Mouse (Mus musculus) CD4-positive, CD25-positive, alpha-beta regulatory T cell, adult 4 months (primary cell): ENCODE data around the gene Galnt4. TPM values are rescaled to one million over a fixed set of nuclear protein-coding genes. Genes with fewer than 3 reads are reported as not detected.

Source experiments
- ATAC-seq: one replicate; pipeline ENCODE4 v1.8.0; 2017
- polyA plus RNA-seq, 2 experiments: library from polyadenylated mRNA; unstranded; fragments of 100-300 nt; shearing (Covaris generic); gene quantifications; one replicate each; pipeline ENCODE4 v1.2.1; 2017

Galnt4 gene
- polyA plus RNA-seq = 1 to 10 TPM; 2.8 to 3.3 TPM

DNA sequence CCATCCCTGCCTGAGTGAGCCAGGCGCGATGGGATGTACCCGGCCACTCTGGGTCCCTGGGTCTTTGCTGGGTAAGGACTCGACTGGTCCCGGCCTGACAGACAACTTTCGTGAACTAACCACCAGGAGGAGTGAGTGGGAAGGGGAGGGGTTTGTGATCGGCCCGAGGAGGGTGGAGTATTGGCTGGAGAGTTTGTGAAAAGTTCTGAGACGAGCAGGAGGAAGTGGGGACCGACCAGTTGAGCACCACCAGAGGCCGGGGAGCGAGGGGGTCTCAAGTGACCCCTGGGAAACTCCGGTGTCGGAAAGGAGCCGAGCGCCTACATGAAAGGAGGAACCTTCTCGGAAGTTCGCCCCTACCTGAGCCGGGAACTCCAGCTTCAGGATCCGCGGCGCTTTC lies at the start of gene Galnt4:
Gene Galnt4, plus strand, starts transcription at position 196 of the 400 bp plus-strand sequence.
- ATAC-seq = peak; percentile 79

DNA sequence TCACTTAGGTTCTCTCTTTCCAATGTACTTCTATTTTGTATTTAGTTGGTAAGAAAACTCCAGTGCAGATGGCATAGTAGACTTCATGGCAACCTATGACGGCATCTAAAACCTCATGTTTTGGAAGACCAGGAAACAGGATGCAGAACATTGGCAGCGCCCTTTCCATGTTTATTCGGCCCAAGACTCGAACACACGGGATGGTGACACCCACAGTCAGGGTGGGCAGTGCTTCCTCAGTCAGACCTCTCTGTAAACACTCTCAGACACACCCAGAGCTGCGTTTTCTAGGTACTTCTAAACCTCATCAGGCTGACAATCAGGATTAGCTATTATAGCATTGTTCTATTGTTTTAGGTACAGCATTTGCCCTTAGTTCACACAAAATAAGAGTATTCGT lies 47.4 kb upstream of the Galnt4 start:
- ATAC-seq = no peak

DNA sequence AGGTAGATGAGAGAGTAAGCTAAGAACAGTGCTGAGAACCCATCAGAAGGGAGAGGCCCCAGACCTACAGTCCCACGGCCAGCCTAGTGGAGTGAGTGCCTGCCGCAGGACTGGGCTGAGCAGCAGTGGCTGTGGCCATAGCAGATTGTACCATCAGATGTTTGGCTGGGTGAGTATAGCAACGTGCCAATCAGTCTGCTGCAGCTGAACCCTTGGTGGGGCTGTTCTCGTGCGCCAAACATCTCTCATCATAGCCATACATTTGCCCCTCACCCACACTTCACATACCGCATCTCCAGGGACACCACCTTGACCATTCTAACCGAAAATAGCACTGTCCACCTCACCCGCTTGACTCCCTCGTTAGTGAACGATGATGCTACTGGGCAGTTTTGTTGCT lies 46.5 kb upstream of the Galnt4 start:
- ATAC-seq = no peak

DNA sequence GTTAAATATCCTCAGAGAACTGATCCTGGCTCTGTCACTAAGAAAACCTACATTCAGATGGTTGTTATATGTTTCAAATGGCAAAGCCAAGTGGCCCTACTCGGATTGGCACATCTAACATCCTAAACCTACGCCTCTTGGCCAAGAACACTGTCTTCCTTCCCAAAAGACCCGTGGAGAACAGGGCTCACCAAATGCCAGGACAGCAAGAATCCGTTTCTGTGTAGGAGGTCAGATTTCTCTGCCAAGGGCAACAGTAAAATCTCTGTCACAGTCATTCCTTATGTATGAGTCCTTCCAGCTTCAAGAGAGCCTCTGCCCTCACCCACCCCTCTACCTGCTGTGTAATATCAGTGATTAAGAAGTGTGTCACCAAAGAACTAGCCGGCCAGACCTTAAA lies 45.4 kb upstream of the Galnt4 start:
- no peak for ATAC-seq

DNA sequence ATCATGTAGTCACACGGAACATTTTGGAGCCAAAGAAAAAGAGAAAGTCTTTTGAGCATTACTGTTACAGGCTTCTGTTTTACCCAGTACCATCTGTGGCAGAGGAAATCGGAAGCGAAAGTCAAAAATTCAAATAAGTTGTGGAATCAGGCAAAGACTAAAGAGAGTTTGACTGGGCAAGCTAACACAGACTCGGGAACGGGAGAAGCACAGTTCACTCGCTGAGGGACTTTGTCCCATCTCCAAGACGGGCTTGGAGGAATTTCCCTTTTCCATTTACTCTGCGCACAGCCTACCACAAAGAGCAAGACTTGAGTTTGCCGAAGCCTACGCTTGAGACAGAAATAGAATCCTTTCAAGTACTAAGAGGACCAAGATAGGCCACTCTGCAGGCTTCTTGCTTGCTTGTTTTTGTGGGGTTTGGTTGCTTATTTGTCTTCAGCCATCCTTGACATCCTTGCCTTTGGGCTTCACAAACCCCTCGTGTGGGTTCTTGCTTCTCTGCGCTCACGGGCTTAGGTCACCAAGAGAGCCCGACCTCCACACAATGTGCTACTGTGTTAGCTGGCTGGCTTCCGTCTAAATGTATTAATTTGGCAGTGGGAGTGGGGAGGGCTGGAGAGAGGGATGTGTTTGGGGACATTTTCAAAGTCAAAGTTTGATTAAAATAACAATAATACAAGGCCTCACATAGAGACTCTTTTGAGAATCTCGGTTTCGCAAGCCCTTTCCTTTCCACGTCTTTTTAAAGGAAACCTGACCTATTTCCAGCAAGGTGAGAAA lies 31.7 kb upstream of the Galnt4 start:
- no peak for ATAC-seq

DNA sequence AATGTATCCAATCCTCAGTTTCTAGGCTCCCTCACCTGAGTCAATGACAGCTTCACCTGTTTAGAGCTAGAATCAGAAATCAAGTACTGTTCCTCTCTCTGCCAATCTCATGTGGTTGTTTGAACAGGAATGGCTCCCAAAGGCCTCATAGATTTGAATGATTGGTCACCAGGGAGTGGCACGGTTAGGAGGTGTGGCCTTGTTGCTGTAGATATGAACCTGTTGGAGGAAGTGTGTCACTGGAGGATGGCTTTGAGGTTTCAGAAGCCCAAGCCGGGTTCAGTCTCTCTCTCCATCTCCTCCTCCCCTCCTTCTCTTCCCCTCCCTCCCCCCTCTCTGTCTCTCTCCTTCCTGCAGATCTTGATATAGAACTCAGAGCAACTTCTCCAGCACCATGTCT lies 29.3 kb upstream of the Galnt4 start:
- no peak for ATAC-seq

DNA sequence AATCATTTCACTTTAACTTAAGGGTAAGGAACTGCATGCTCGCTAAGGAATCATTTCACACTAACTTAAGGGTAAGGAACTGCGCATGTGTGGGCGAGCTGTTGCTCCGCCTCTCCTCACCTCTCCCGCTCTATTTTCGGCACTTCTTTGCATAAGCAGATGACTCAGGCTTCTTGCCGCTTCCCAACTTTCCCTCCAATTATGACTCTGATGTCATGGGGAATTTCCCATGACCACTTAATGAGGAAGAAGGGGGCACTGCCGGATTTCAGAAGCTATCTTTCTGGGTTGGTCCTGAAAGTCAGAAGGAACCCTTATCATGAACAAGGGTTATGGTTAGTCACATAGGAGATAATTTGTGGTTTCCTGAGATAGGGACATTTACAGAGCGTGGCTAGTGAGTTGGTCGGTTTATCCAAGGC lies 26.4 kb upstream of the Galnt4 start:
- ATAC-seq = no peak

DNA sequence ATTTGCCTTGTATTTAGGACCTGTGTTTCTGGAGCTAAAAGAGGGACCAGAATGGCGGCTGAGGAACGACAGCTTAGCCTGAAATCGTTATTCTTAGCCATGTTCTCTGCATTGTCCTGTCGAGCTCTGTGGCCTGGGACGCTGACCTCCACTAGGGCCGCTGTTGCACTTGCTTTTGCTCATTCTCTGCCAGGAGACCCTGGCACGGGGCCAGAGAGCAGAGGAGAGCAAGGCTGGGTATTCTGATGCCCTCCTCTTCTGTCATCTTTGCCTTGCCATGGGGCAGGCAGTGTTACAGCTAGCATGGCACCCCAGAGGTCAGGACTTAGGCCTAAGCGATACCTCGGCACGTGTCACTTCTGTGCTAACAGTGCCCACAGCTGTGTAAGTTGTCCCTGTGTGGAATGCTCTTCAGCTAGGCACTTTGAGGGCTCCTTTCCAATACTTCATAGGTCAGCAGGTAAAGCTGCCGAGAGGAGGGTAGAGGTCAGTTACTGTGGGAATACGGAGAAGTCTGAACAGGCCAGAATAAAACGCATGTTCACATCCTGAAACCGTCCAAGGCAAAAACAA lies 24.4 kb upstream of the Galnt4 start:
- no peak for ATAC-seq

DNA sequence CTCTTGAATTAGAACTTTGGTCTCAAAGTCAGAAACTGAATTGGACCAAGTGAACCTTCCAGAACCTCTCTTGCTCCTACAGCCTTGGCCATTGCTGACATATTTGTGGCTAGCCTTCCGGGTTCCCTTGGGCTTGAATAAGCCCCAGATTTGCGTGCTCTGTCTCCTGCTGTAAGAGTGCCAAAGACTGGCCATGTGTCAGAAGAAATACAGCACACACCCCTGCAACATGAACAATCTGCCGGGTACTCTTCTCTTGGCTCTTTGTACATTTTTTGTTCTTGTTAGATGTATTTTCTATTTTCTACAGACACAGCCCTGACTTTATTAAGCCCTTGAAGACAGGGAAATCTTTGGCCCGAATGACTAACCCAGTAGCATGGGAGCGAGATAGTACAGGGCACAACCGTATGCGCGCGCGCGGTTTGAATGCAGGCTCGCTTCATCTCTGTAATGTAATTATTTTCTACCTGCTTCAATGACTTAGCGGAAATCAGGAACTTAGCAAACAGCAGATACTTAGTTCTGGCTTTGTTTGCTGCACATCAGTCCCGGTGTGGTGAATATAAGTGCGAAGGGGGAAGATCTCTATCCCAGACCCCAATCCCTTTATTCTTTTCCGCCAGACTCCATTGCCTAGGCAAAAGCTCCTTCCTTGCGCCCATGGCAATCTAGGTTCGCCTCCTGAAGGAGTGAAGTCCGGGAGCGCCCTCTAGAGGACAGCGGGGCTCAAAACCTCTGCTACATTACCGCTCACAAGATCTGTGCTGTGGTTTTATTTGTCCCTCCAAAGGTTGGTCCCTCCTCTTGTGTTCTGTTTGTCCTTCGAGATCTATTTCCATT lies 23.3 kb upstream of the Galnt4 start:
- peak; percentile 88 for ATAC-seq

DNA sequence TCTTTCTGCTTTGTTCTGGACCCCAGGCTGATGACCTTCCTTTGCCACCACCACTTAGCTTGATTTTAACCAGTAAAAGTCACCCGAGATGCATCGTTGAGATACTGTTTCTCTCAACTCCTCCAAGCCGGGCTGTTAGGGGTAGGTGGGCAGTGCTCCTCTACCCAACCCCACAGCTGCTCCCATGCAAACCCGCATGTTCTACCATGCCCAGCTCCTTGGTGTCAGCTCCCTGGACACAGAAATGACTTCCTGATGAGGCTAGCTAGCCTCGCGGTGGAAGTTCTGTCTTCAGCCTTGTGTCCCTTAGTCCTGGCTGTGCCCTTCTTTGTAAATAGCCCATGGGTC lies 22.7 kb upstream of the Galnt4 start:
- no peak for ATAC-seq

DNA sequence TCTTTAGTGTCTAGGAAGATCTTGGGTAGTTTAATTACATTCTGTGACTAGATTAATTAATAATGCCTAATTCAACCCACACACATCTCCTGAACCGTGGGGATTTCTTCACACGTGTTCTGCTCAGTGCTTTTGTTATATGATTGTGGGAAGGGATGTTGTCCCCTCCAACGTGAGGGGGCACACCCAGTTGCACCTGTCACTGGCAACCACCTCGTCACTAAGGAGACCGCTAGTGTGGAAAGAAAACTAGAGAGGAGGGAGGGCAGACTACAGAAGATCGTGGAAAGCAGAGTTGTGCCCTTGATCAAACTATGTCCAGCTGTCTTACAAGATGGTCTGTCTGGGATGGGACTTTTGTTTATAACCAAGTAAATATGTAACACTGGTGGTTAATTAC lies 21.9 kb upstream of the Galnt4 start:
- no peak for ATAC-seq

DNA sequence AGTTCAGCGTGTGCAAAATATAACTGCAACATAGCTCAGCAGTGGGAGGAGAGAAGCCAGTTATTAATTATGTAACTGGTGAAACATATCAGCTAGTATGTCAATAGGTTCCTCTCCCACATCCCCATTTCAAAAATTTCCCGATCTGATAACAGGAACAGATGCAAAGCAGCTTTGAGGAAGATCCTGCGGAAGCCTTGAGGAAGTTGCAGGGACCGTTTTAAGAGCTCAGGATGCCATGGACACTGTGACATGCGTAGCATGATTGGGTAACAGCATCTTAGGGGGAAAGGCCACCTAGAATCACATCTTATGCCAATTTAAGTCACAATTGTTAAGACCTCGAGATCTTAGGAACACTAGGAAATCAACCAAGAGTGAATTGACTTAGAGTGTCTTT lies 18.1 kb upstream of the Galnt4 start:
- ATAC-seq = no peak

DNA sequence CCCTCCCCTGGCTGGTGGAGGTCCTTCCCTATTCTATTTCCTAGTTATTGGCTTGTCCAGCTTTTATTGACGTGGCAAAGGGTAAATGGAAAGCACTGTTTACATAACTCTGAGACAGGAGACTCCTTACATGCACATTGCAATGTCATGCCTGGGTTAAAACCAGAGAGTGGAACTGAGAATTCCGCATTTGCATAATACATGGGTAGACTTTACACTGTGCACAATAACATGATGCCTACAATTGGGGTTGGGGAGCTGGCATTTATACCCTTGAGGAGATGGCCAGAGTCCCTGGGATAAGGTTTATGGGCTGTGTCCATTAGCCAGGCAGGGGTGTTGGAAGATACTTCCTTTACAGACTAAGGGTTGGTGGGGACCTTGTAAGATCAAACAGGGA lies 14.6 kb upstream of the Galnt4 start:
- no peak for ATAC-seq

DNA sequence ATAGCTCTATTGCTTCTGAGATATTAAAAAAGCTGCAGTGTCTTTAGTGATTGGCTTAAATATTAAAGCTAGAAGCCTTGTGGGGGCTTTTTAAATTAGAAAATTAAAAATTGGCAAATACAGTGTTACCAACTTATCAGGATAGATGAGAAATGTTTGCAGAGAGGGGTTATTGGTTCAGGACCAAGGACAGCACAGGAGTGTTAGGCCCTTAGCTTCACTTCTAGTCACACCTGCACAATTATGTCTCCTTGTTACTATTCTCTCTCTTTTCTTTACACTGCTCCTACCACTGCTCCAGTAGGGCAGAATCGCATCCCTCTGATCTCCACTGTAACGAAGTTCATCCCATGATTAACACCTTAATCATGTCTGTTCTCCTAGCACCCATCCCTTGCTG lies 12.8 kb upstream of the Galnt4 start:
- no peak for ATAC-seq

DNA sequence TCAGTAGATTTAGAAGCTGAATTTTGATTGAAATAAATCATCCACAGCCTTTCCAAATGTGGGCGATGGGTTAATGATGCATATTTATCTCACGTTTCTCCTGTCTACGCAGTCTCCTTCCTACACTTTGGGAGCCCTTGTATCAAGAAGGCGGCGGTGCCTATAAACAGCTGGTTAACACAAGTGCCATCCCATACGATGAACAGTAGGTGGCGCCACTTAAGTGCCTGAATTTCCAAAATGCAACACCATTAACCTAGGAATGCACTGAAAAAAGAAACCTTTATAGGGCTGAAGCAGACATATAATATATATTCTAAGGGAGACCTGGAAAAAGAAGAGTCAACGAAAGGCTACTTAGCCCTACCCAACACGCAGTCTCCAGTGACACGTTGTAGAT lies 10.6 kb upstream of the Galnt4 start:
- ATAC-seq = peak; percentile 95

DNA sequence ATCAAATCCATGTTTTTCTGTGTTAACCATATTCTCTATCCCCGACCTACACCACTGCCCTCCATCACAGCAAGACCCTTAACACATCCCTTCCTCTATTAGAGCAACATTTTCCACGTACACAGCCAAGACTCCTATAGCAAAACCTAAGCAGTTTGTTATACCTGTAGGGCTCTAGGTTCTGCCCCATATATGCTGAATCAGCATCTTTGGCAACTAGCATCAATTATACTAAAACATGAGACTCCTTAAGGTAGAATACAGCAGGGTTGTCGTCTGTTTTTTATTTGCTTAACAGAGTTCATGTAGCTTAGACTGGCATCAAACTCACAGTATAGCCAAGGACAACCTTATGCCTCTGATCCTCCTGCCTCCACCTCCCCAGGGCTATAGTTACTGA lies 2.4 kb upstream of the Galnt4 start:
- no peak for ATAC-seq

DNA sequence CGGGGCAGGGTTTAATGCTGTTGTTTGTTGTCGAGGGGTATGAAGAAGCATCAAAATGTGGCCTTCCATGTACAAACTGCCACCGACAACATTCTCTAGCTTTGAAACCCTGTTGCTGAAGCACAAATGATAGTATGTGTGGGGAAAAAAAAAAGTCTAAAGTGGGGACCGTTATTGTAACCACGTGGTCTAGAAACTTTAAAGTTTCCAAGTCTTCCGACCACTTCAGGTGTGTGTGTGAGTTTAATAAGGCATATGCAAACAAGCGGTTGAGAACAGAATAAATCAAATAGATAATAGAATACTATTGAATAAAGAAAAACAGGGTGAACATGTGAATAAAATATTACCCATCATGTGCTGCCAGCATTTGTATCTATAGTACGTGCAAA lies 1.7 kb upstream of the Galnt4 start:
- ATAC-seq = no peak

DNA sequence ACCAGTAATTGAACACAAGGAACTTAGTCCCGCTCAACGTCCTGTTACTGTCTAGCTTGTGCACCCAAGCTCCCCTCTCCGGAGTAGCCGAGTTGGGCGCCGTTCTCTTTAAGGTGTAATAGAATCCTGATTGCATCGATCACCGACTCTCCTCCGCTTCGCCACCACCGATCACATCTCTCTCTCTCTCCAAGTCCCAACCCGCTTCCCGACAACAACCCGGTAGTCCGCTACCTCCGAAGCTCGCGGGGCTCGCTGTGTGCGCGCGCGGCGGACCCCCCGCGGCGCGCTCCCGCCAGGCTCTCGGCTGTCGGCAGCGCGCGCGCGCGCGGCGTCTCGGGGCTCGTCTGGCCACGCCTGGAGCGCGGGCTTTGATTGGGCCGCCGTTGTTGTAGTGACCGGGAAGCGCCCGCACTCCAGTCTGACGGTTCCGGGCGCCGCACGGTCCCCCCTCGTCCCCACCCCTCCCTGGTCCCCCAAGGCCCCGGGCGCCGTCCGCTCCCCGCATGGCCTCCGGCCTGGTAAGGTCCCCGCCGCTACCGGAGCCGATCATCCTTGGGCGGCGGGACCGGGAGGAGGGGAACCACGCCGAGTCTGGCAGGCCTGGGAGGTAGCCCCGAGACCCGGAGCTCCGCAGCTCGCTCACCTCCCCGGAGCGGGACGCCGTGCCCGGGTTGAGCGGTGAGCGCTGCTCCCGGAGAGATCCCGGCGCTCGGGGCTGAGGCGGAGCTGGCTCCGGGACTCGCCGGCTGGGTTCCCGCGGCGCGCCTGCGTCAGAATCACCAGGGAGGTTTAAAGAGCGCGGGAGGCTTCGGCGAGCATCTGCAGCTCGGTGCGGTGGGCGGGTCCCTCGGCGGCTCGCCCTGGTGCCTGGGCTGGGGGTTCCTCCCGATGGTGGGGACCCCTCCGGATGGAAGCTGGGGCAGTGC lies 992 bp upstream of the Galnt4 start, which contains the start of gene Poc1b:
Gene Poc1b, plus strand, starts transcription at position 334 of the 929 bp plus-strand sequence.
- peak; percentile 70 for ATAC-seq

DNA sequence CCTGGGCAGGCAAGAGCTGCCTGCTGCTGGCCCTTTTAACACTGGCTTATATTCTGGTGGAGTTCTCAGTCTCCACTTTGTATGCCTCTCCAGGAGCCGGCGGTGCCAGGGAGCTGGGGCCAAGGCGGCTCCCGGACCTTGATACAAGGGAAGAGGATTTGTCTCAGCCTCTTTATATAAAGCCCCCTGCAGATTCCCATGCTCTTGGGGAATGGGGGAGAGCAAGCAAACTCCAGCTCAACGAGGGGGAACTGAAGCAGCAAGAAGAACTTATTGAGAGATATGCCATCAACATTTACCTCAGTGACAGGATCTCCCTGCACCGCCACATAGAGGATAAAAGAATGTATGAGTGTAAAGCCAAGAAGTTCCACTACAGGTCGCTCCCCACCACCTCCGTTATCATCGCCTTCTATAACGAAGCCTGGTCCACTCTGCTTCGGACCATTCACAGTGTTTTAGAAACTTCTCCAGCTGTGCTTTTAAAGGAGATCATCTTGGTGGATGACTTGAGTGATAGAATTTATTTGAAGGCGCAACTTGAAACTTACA lies 548 bp downstream of the Galnt4 start:
- no peak for ATAC-seq

DNA sequence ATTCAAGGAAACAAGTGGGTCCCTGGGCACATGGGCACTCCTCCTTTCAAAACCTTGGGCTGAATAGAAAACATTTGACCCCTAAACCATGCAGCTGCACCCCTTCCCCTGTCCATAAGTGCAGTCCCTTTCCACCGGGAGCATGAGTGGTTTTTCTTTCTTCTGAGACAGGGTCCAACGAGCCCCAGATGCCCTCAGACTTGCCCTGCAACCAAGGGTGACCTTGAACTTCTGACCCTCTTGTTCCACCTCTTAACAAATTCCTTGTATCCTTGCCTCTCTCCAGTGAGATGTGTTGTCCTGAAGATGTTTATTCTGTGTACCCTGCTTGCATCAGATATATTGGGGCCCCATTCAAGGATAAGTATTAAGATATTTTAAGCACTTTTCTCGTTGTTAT lies 5.6 kb downstream of the Galnt4 start:
- no peak for ATAC-seq

DNA sequence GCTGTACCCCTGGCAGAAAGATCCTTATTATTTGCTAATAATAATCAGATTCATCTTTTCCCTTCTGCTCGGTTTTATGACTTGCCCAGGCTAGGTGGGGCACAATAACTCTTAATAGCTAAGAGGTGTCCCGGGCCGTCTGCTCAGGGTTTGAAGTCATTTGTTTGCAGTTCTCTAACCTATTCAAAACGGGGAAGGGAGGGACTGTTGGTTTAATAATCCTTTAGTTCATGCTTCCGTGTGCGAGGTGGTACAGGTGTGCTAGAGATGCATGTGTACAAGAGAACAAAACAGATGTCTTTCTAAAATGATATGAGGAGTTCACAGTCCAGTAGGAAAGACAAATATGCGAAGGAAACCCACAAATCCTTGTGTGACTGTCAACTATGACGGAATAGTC lies 6.3 kb downstream of the Galnt4 start:
- ATAC-seq = no peak
